In the genomic region with DNA sequence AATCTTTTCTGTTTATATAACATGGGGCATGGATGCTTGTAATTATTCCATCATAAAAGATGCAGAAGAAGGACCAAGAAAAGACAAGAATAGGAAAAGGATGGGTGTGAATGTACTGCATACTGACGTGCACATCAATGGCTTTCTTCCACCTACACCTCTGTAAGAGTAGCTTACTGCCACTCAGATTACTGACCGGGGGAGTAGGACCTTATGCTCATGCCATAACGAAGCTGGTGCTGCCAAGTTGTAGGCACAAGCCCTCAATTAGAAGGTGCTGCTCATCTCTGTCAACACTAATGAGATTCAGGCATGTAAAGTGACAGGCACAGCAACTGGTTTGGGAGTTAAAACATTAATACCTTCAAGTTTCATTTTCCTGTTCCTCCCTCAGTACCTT, we compare ENCODE assay signal across 17 mouse cellular contexts.
"Had no signal": no experiment of that assay in that cellular context is flagged by ENCODE, and none has a peak within 500 bp of the region (broad histone marks: within the 10 kb centered on the region; RNA-seq: fewer than 3 reads in every experiment).

No protein-coding gene starts in this region.

- H3K9ac ChIP-seq: limb, embryonic 15.5 days; liver, embryonic 12.5 days; lung, embryonic 14.5 days; neural tube, embryonic 15.5 days had no signal

- H3K27ac ChIP-seq: kidney, postnatal 0 days; layer of hippocampus, adult 2 months; limb, embryonic 15.5 days; liver, embryonic 12.5 days; midbrain, embryonic 10.5 days; neural tube, embryonic 15.5 days had no signal

- H3K4me1 ChIP-seq: limb, embryonic 15.5 days; liver, embryonic 12.5 days; midbrain, embryonic 10.5 days; neural tube, embryonic 15.5 days had no signal

- H3K36me3 ChIP-seq: limb, embryonic 15.5 days; liver, embryonic 12.5 days; midbrain, embryonic 10.5 days; neural tube, embryonic 15.5 days had no signal

- H3K4me2 ChIP-seq: limb, embryonic 15.5 days; liver, embryonic 12.5 days; lung, embryonic 14.5 days; neural tube, embryonic 15.5 days had no signal

- ATAC-seq: liver, embryonic 12.5 days had no signal

- DNase-seq: kidney, adult 11 months; kidney, adult 9 months; kidney, postnatal 36 days; lung, postnatal 10 days; lung, postnatal 4 days; midbrain, embryonic 14.5 days; right cerebral cortex, postnatal 4 days; spleen, adult 18-20 months; thymus, postnatal 36 days had no signal

- H3K27me3 ChIP-seq: limb, embryonic 15.5 days; liver, embryonic 12.5 days; neural tube, embryonic 15.5 days had no signal

- H3K9me3 ChIP-seq: limb, embryonic 15.5 days; liver, embryonic 12.5 days; midbrain, embryonic 10.5 days; neural tube, embryonic 15.5 days had no signal

- H3K4me3 ChIP-seq: layer of hippocampus, adult 2 months; limb, embryonic 15.5 days; liver, embryonic 12.5 days; midbrain, embryonic 10.5 days; myocyte; neural tube, embryonic 15.5 days had no signal
